Mouse (Mus musculus) kidney, postnatal 4 days (tissue): Measurements from ENCODE around the gene Kcnab2.

Source experiments
- DNase-seq, 2 experiments: peaks; one replicate each; pipeline ENCODE4 v3.0.0; 2021; ENCODE audit warnings: mixed read lengths in 2 of 2

Kcnab2 gene

GRCm38 (mm10) chr4:152382528-152383252 lies 95.0 kb downstream of the Kcnab2 start:
- DNase-seq, result no peak

- DNase-seq, result no peak
Observed at GRCm38 (mm10) chr4:152365228-152365627, 112.4 kb downstream of the Kcnab2 start.

- DNase-seq, result peak in 1 of 2 experiments; percentile 27
Observed at GRCm38 (mm10) chr4:152362180-152362579, 115.5 kb downstream of the Kcnab2 start.

- DNase-seq, result peak; percentile 76 to 84
Observed at GRCm38 (mm10) chr4:152360855-152361254, 116.8 kb downstream of the Kcnab2 start.

- no peak for DNase-seq
Observed at GRCm38 (mm10) chr4:152359700-152360099, 118.0 kb downstream of the Kcnab2 start.

GRCm38 (mm10) chr4:152355672-152356071 lies 122.0 kb downstream of the Kcnab2 start:
- no peak for DNase-seq

- DNase-seq, result no peak
Observed at GRCm38 (mm10) chr4:152353886-152354637, 123.6 kb downstream of the Kcnab2 start.

- peak; percentile 56 to 63 for DNase-seq
Observed at GRCm38 (mm10) chr4:152351422-152352305, 126.0 kb downstream of the Kcnab2 start.

- DNase-seq, result no peak
Observed at GRCm38 (mm10) chr4:152350722-152351421, 126.8 kb downstream of the Kcnab2 start.

- DNase-seq, result peak in 1 of 2 experiments; percentile 16
Observed at GRCm38 (mm10) chr4:152349837-152350381, 127.8 kb downstream of the Kcnab2 start.

GRCm38 (mm10) chr4:152345120-152345889 lies 132.4 kb downstream of the Kcnab2 start:
- DNase-seq, result peak in 1 of 2 experiments; percentile 16

GRCm38 (mm10) chr4:152344651-152345050 lies 133.0 kb downstream of the Kcnab2 start:
- no peak for DNase-seq

- peak; percentile 40 to 52 for DNase-seq
Observed at GRCm38 (mm10) chr4:152343296-152343695, 134.4 kb downstream of the Kcnab2 start.
